Mouse (Mus musculus) neutrophil, adult 65 days (primary cell): ENCODE measurements around the gene Pemt. TPM values are rescaled to one million over a fixed set of nuclear protein-coding genes. Genes with fewer than 3 reads are reported as not detected.

Experiments
- total RNA-seq: library from RNA; stranded (reverse); gene quantifications from 2 replicates; pipeline ENCODE4 v1.2.4, GENCODE M21; 2023

Gene Pemt
- 2.1 TPM in 1 of 2 replicates, not detected in the other for total RNA-seq

DNA sequence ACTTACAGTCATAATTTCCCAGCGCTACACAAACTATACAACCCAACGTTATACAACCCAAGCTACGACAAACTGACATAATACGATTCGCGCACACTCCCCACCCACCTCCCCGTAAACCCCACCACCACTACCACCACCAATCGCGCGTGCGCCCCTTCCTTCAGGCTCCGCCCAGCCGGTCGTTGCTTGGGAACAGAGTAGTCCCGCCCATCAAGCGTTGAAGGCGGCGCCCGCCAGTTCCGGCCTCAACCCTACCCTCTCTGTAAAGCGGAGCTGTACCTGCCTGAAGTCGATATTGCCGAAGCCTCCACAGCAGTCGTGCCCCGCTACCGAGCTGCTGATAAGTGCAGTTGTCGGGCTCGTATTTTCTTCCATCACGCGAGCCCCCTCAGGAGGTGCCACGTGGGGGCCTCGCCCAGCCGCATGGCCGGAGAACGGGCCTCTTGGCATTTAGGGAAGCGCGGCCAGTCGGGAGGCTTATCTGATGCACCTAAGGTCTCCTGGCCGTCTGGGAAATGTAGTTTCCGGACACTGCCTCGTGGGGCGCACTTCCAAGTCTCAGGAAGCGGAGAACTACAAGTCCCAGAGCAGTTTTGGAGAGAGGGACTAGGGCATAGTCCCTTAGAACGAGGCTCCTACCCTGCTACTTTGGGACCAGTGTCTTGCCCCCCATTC lies at the start of gene Pemt:
Gene Pemt, minus strand, starts transcription at position 432 of the 678 bp plus-strand sequence.

DNA sequence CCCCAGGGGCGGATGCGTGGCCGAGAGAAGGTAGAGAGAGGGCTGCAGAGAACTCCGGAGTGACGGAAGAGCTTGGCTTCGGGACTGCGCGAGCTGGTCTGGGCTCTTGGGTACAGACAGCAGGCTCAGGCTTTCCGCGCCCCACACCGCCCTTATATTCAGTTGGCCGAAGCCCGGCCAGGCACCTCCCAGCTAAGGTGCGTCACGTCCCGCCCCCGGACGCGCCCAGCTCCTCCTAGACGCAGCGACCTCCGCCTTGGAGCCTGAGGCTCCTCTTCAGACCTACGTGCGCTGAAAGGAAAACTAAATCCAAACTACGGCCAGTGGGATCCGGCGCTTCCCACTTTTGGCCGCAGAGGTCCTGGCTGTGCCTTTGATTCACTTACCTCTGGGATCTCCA lies 81.5 kb downstream of the Pemt start, which contains the start of gene Rasd1:
Gene Rasd1, minus strand, starts transcription at position 127 of the 400 bp plus-strand sequence.

DNA sequence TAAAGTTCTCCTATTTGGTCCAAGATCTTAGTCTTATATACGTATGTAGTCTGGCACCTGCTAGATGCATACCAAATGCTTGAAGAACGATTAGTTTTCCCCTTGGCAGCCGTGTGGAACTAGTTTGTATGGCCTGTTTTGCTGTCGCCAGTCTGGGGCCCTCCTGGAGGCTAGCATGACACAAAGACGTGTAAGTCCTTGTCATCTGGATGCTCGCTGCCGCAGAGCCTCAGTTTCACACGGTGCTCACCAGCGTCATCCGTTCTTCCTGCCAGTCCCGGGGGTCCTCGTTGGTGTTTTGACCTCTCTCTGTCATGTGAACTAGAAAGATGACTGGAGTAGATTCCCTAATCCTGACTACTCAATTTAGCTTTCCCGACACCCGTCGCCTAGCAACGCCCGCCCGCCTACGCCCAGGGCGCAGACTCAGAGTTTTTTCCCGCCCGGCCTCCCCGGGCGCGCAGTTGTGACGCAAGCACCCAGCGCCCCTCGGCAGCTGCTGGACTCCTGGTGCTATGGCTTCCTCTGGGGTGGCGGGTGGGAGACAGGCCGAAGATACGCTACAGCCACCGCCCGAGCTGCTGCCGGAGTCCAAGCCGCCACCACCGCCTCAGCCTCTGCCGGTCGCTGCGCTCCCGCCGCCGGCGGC lies 98.4 kb downstream of the Pemt start, which contains the start of gene Med9:
Gene Med9, plus strand, starts transcription at position 455 of the 649 bp plus-strand sequence.

Other genes with a start within 250 kb of the Pemt start
- gene Flcn, start 236.5 kb downstream of the Pemt start, total RNA-seq = 66.4 and 86.1 TPM in 2 replicates
- 5.9 and 6.6 TPM in 2 replicates for gene Nt5m, start 207.0 kb downstream of the Pemt start, total RNA-seq
- gene Cops3, start 206.7 kb downstream of the Pemt start, total RNA-seq = 57.4 and 66.2 TPM in 2 replicates
- 2.7 and 3.3 TPM in 2 replicates for gene Med9, start 98.3 kb downstream of the Pemt start, total RNA-seq
- 0.32 and 0.38 TPM in 2 replicates for gene Rasd1, start 81.5 kb downstream of the Pemt start, total RNA-seq
- 14.4 and 26.5 TPM in 2 replicates for gene Rai1, start 58.5 kb upstream of the Pemt start, total RNA-seq
- 66.6 and 68.9 TPM in 2 replicates for gene Srebf1, start 176.1 kb upstream of the Pemt start, total RNA-seq